Mouse (Mus musculus) retina, postnatal 7 days (tissue): ENCODE measurements around the gene Olfr872.
"Not testable (repeated sequence)": the region's sequence is repeated elsewhere in the genome, so short reads cannot be mapped to it uniquely, and the experiment has no call there.

Source experiments
- DNase-seq: peaks from one replicate; pipeline ENCODE4 v3.0.0-alpha.2; 2012; ENCODE audit warnings: low read depth, low spot score

Olfr872 gene

DNA sequence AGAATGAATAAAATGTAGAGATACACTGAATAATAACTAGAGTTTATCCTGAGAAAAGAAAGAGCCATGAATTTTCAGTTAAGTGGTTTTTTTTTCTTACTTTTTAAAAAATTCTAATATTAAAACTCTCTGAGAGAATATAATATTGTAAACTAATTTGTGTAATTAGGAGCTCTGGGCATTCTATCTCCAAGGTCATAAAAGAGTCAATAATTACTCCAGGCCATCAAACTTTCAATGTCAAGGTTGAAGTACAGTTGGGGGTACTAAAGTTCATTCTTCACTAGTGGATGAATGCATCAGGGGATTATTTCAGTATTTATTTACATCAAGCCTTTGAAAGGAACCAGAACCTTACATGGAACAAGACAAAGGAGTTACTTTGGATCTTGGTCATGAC is at the start of gene Olfr872:
Olfr872 (plus strand) TSS at position 301 of the 400 bp plus-strand sequence.
- no peak for DNase-seq

DNA sequence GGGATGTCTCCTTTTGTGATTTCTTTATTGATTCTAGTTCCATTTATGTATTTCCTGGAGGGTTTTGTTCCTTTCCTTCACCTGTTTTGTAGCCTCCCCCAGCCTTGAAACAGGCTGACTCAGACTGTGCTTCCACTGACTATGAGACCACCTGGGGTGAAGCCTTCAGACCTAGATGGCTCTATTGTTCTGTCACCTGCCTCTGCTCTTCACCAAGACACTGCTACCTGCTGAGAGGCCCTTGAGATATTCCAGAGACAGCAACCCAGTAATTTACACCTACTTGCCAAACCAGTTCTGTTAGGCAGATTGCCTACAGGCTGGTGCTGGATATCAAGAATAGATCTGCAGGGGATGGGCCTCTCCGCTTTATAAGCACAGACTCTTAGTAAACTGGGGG is 34.8 kb upstream of the Olfr872 start:
- no peak for DNase-seq

DNA sequence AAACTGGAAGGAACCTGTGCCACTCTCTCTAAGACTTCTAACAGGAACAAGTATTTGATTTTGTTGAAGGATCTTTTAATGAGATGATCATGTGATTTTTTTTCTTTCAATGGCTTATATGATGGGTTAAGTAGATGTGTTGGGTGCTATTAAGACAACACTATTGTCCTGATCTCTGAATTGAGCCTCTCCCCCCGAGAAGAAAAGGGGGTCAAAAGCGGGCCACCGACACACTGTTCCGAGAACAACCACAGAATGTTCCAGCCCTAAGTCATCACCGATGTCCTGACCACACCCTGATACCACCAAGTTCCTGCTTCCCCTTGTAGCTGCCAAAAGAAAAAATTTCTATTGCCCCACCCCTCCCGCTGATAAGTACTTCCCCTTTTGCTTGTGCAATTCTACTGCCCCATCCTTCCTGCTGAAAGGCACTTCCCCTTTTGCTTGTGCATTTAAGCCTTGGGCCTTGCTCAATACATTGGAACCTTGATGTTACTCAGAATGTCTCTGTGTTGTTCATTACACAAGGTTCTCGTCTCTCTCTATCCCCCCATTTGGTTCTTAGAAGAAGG is 33.4 kb upstream of the Olfr872 start:
- DNase-seq: not testable (repeated sequence)

DNA sequence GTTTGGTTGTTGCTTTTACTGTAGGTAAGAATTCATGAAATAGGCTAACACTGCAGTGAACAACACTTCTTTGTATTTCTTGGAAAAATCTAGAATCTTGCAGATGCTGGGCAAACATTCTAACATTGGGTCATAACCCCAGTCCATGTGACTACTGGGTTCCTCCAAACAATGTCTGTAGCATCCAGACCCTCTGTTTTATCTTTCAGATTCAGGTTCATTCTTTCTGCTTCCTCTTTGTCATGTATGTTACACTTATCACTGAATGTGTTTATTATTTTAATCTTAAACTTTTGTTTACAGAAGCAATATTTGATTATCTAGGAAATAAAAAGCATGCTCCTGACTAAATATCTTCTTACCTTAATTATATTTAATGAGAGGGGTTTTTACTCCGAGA is 26.1 kb upstream of the Olfr872 start:
- DNase-seq: no peak

DNA sequence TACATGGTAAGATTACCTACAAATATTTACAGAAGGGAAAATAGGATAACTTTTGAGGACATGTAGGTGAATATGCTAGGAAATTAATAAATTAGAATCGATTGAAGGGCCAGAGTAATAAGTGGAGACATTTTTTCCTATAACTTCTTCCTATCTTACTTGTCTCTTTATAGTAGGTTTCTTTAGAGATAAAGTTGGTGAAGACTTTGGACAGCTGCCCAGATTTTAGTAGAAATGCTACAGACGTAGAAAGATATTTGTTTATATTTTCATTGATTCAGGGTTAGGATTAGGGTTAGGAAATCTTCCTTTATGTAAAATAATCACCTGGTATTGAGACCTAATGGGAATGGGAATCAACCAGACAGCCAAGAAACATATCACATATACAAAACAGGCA is 25.4 kb upstream of the Olfr872 start:
- no peak for DNase-seq

DNA sequence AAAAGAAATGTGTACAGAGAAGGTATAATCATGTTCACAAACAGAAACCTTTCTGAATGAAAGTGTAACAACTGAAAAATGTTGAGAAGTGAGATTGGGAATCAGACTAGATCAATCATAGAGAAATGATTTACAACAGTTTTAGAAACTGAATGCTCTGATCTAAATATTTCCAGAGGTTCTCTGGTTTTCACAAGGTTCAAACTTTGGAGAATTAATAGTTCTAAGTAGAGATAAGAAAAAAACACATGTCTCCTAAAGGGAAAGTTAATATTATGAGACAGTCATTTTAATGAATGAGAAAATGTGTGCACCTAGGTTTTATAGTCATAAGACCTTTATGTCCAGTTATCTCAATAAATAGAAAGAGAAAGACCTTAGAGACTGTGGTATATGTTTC is 25.0 kb upstream of the Olfr872 start, which contains the start of gene Olfr871:
Olfr871 (plus strand) TSS at position 301 of the 400 bp plus-strand sequence.
- no peak for DNase-seq

DNA sequence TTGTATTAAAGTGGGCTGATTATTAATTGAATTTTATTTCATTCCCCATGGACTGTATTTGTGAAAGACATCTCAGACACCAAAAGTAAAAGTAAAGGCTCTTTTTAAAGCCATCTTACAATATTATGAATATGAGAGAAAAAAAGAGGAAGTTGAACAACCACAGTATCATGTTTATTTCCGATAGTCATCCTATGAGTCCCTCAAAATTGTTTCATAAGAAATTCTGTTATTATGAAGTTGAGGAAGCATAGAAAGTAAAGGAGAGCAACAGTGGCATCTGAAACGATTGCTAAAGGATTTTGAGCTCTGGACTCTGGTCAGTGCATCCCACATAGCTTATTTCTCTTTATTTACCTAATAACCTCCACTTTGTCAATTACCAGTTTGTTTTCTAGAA is 459 bp downstream of the Olfr872 start:
- DNase-seq: no peak

DNA sequence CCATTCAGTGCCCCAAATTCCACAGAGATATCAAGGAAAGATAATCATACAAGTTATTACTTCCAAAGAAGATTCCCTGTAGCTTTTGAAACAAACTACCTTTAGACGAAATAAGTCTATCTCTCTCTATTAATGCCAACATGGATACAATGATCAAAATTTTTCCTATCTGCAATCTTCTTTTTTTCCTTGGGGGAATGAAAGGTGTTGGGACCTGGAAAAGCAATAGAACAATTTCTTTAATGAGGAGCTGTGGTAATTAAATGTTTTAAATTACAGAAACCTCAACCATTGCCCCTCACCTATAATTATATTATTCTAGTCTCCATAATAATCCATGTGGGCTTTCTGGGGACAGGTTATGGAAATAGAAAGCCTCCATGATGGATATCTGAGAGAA is 45.1 kb downstream of the Olfr872 start, which contains the start of gene Olfr39:
Olfr39 (plus strand) TSS at position 301 of the 400 bp plus-strand sequence.
- no peak for DNase-seq

DNA sequence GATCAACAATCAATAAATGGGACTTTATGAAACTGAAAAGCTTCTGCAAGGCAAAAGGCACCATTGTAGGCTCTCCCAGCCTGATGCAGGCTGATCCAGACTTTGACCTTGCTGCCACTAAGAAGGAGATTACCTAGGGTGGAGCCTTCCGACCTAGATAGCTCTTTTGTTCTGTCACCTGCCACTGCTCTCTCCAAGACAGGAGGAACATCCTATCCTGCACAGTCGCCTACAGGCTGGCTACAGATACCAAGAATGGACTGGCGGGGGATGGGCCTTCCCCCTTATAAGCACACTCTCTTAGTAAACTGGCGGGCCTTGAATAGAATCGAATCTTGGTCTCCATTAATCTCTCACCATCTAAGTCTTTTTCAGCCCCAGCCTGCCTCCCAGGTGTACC is 58.6 kb downstream of the Olfr872 start:
- not testable (repeated sequence) for DNase-seq

DNA sequence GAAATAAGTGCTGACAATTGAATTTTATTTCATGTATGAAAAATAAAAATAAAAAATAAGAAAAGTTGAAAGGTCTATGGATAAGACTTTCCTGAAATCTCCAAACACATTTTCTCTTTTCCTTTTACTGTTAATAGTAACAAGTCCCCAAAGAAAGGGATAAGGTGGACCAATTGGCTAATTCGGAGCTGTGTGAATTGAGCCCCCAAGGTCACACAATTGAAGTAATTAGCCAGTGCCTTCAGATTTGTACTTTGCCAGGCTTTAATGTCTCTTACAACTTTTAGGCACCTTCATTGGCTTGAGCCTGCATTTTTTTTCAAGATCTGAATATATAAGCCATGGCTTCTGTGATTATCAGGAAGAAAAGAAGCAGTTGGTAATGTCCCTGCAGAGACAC is 61.3 kb downstream of the Olfr872 start, which contains the start of gene Olfr873:
Olfr873 (plus strand) TSS at position 301 of the 400 bp plus-strand sequence.
- no peak for DNase-seq
